Mouse (Mus musculus): ENCODE measurements around the gene Gm17402. TPM values are rescaled to one million over a fixed set of nuclear protein-coding genes. Genes with fewer than 3 reads are reported as not detected.

The Gm17402 gene
- total RNA-seq, 2 experiments from 2014 or later, result not detected

Other genes starting within 250 kb of the Gm17402 start
- gene Mlf1, start 1.1 kb downstream of the Gm17402 start, total RNA-seq (2015; ENCODE audit: low replicate concordance), result not detected in 2 replicates
- gene Mlf1, start 1.1 kb downstream of the Gm17402 start, total RNA-seq (2017; ENCODE audit: low replicate concordance), result not detected in 2 replicates
- 10.5 and 13.4 TPM in 2 replicates for gene Gfm1, start 54.9 kb upstream of the Gm17402 start, total RNA-seq (2015; ENCODE audit: low replicate concordance)
- gene Gfm1, start 54.9 kb upstream of the Gm17402 start, total RNA-seq (2017; ENCODE audit: low replicate concordance), result 23.8 and 24.6 TPM in 2 replicates
- gene Lxn, start 88.8 kb upstream of the Gm17402 start, total RNA-seq (2015; ENCODE audit: low replicate concordance), result 6.8 and 8.8 TPM in 2 replicates
- 0.38 and 1.8 TPM in 2 replicates for gene Lxn, start 88.8 kb upstream of the Gm17402 start, total RNA-seq (2017; ENCODE audit: low replicate concordance)
- not detected in 2 replicates for gene Rarres1, start 140.4 kb upstream of the Gm17402 start, total RNA-seq (2015; ENCODE audit: low replicate concordance)
- gene Rarres1, start 140.4 kb upstream of the Gm17402 start, total RNA-seq (2017; ENCODE audit: low replicate concordance), result not detected in 2 replicates
- 19.5 and 23.1 TPM in 2 replicates for gene Mfsd1, start 207.6 kb upstream of the Gm17402 start, total RNA-seq (2015; ENCODE audit: low replicate concordance)
- 42.1 and 46.1 TPM in 2 replicates for gene Mfsd1, start 207.6 kb upstream of the Gm17402 start, total RNA-seq (2017; ENCODE audit: low replicate concordance)